Mouse (Mus musculus) hindbrain, embryonic 11.5 days (tissue): ENCODE results near the gene Gm17651. TPM values are rescaled to one million over a fixed set of nuclear protein-coding genes. Genes with fewer than 3 reads are reported as not detected.

Experiments used
- ATAC-seq: fragments of 200-750 bp; cut with Nextera tagmentation; 2 replicates; pipeline ENCODE4 v1.8.0; 2017; ENCODE audit warnings: mild to moderate bottlenecking, moderate TSS enrichment, moderate library complexity; ENCODE audit not compliant: low FRiP score
- DNase-seq: peaks from one replicate; pipeline ENCODE4 v3.0.0-alpha.2; 2015; ENCODE audit warnings: low spot score
- H3K27ac ChIP-seq: fragments of 300-500 bp; sonication (generic); 2 replicates; pipeline ENCODE4 v1.5.1; 2014; ENCODE audit warnings: mild to moderate bottlenecking, low read depth, low read length
- H3K27me3 ChIP-seq: fragments of 300-500 bp; sonication (generic); 2 replicates; pipeline ENCODE4 v1.6.1; 2014; ENCODE audit warnings: mild to moderate bottlenecking, low read length, moderate library complexity, mixed read lengths; ENCODE audit not compliant: control insufficient read depth, insufficient read depth
- H3K36me3 ChIP-seq: fragments of 300-500 bp; sonication (generic); 2 replicates; pipeline ENCODE4 v1.6.1; 2014; ENCODE audit warnings: mild to moderate bottlenecking, low read length, moderate library complexity, mixed read lengths; ENCODE audit not compliant: control insufficient read depth, insufficient read depth
- H3K4me1 ChIP-seq: fragments of 300-500 bp; sonication (generic); replicated peaks from 2 replicates; pipeline ENCODE4 v1.6.1; 2014; ENCODE audit warnings: low read length, mixed read lengths; ENCODE audit not compliant: control insufficient read depth, insufficient read depth
- H3K4me2 ChIP-seq: fragments of 300-500 bp; sonication (generic); replicated peaks from 2 replicates; pipeline ENCODE4 v1.6.1; 2014; ENCODE audit warnings: mild to moderate bottlenecking, low read depth, low read length
- H3K4me3 ChIP-seq: fragments of 300-500 bp; sonication (generic); 2 replicates; pipeline ENCODE4 v1.5.1; 2014; ENCODE audit warnings: low read depth, low read length
- H3K9ac ChIP-seq: fragments of 300-500 bp; sonication (generic); 2 replicates; pipeline ENCODE4 v1.6.1; 2014; ENCODE audit warnings: low read depth, low read length
- H3K9me3 ChIP-seq: fragments of 300-500 bp; sonication (generic); 2 replicates; pipeline ENCODE4 v1.6.1; 2016; ENCODE audit warnings: low read length; ENCODE audit not compliant: control insufficient read depth
- WGBS: fragments of 180-500 bp; shearing (Covaris S2); extraction: QIAGEN DNeasy Blood & Tissue Kit; methylation state at CpG from one replicate; pipeline ENCODE4 v1.1.7; 2014; 5-methylcytosine and 5-hydroxymethylcytosine counted together
- polyA plus RNA-seq: library from polyadenylated mRNA; unstranded; fragments of >200 nt; fragmentation: Nextera tagmentation; extraction: Ambion mirVana; gene quantifications from 2 replicates; pipeline ENCODE4 v1.2.1, GENCODE M21; 2014

Gene Gm17651
- polyA plus RNA-seq = not detected in 2 replicates

GRCm38 (mm10) chr3:97674644-97675110, at the start of gene Gm17651:
TSS of gene Gm17651 (minus strand) at chr3:97674694.
- no peaks in the 10 kb centered on the region for H3K4me1 ChIP-seq
- WGBS = 90% methylated on average over 7 of the region's 7 CpGs
- no peak within 1 kb of the TSS for H3K9ac ChIP-seq

DNA sequence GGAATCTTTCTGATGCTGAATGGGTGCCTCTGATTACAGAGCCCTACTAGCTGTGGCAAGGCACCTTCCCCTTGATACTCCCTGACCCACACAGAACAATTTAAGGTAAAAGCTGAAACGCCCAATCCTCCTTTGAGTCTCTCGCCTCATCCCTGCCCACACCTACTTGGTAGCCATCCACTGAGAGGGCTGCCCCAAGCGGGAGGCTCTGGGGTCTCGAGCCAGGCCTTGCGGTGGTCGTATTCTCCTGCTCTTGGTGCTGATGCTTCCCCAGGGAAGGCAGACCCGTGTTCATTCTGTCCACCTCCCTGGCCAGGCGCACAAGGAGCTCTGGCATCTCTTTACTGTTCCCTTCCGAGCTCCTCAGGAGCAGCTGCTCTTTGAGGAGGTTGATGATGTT, 44.6 kb upstream of the Gm17651 start:
- H3K9me3 ChIP-seq = no peaks in the 10 kb centered on the region
- 89% methylated on average over 9 of the region's 9 CpGs for WGBS
- ATAC-seq = no peak
- H3K27me3 ChIP-seq = no peaks in the 10 kb centered on the region
- no peaks in the 10 kb centered on the region for H3K4me1 ChIP-seq
- no peak overlapping the region for H3K4me3 ChIP-seq
- H3K36me3 ChIP-seq = no peaks in the 10 kb centered on the region
- H3K4me2 ChIP-seq = no peak overlapping the region
- DNase-seq = no peak
- no peak overlapping the region for H3K9ac ChIP-seq
- no peak overlapping the region for H3K27ac ChIP-seq

More at GRCm38 (mm10) chr3:97674644-97675110, at the start of gene Gm17651:
- Histone ChIP-seq H3K4me2 (no peak within 1 kb of the TSS), H3K4me3 (no peak within 1 kb of the TSS), H3K27ac (no peak within 1 kb of the TSS), H3K9me3 (no peaks in the 10 kb centered on the region), H3K27me3 (no peaks in the 10 kb centered on the region), H3K36me3 (no peaks in the 10 kb centered on the region)
- ATAC-seq (no peak), DNase-seq (no peak)

DNA sequence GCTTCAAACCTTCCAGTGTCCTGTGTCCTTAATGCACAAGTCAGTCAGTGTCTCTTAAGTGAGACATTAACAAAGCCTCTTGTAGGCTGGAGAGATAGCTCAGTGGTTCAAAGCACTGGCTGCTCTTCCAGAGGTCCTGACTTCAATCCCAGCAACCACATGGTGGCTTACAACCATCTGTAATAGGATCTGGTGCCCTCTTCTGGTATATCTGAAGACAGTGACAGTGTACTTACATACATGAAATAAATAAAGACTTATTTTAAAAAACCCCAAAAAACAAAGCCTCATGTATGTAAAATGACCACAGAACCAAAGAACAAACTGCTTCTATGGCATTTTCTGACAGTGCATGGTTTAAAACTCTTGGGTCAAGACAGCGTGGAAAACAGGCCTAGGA, 41.4 kb upstream of the Gm17651 start:
- 84% methylated on average over 1 of the region's 1 CpGs for WGBS
- H3K4me1 ChIP-seq = no peaks in the 10 kb centered on the region
- no peak overlapping the region for H3K9ac ChIP-seq
- no peaks in the 10 kb centered on the region for H3K9me3 ChIP-seq
- H3K36me3 ChIP-seq = no peaks in the 10 kb centered on the region
- ATAC-seq (no peak), DNase-seq (no peak)
- no peak overlapping the region for H3K27ac ChIP-seq
- H3K4me2 ChIP-seq = no peak overlapping the region
- H3K27me3 ChIP-seq = no peaks in the 10 kb centered on the region
- no peak overlapping the region for H3K4me3 ChIP-seq

DNA sequence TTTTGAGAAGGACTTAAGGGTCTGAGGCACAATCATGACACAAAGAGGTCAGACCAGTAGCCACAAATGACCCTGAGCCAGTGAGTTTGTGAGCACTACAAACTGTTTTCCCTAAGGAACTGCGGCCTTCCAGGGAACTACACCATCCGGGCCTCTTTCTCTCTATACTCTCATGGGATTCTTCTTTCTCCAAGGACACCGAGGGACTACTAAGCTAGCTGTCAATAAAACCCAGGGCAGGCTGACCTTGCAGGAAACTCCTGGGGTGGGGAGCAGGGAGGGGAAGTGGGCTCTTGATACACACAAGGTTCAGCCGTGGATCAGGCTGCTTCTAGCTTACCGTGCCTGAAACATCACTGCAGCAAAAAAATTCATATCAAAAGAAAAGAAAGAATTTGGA, 36.4 kb upstream of the Gm17651 start:
- no peak for ATAC-seq
- Histone ChIP-seq H3K27ac (no peak overlapping the region), H3K4me1 (no peaks in the 10 kb centered on the region), H3K27me3 (no peaks in the 10 kb centered on the region), H3K9me3 (no peaks in the 10 kb centered on the region), H3K4me2 (no peak overlapping the region), H3K9ac (no peak overlapping the region), H3K4me3 (no peak overlapping the region), H3K36me3 (no peaks in the 10 kb centered on the region)
- 62% methylated on average over 5 of the region's 5 CpGs for WGBS
- DNase-seq = no peak

DNA sequence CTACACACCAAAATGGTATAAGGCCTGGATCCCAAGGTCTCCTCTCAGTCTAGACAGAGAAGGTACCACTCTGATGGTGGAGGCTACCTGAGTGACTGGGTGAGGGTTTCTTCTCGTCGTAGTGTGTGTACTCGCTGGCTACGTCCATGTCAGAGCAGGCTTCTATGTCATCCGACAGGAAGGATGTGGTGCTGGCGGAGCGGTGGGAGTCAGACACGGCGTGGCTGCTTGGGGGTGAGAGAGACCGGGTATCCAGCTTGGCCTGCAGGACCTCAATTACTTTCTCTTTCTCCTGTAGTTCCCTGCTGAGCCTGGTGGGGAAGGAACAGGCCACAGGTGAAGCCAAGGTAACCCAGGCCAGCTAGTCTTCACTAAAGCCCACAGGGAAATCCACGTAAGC, 35.6 kb upstream of the Gm17651 start:
- Histone ChIP-seq H3K9me3 (no peaks in the 10 kb centered on the region), H3K27me3 (no peaks in the 10 kb centered on the region), H3K9ac (no peak overlapping the region), H3K4me1 (no peaks in the 10 kb centered on the region), H3K4me2 (no peak overlapping the region), H3K36me3 (no peaks in the 10 kb centered on the region), H3K27ac (no peak overlapping the region), H3K4me3 (no peak overlapping the region)
- 90% methylated on average over 11 of the region's 11 CpGs for WGBS
- ATAC-seq = no peak
- no peak for DNase-seq

GRCm38 (mm10) chr3:97706561-97706960, 32.1 kb upstream of the Gm17651 start:
- no peak overlapping the region for H3K27ac ChIP-seq
- H3K4me3 ChIP-seq = no peak overlapping the region
- ATAC-seq = no peak
- DNase-seq = no peak
- no peaks in the 10 kb centered on the region for H3K27me3 ChIP-seq
- WGBS = 93% methylated on average over 4 of the region's 4 CpGs
- no peak overlapping the region for H3K4me2 ChIP-seq
- H3K9me3 ChIP-seq = no peaks in the 10 kb centered on the region
- no peak overlapping the region for H3K9ac ChIP-seq
- no peaks in the 10 kb centered on the region for H3K4me1 ChIP-seq
- no peaks in the 10 kb centered on the region for H3K36me3 ChIP-seq

DNA sequence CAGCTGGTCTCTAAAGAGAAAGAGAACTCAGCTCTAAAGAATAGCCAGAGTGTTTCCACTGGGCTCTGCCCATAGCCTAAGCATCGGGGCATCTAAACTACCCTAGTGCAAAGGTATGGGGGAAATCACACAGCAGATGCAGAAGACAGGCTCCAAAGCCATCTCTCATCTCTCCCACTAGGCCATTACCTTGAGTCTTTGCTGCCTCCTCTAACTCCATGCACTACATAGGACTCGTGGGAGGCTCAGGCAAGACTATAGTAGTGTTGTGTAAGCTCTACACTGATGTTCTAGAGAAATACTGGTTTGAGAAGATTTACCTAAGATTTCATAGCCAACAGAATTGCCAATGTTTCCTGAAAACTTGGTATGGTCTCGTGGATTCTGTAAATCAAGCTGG, 31.0 kb upstream of the Gm17651 start:
- no peak for DNase-seq
- Histone ChIP-seq H3K4me1 (no peaks in the 10 kb centered on the region), H3K9ac (no peak overlapping the region), H3K27ac (no peak overlapping the region), H3K9me3 (no peaks in the 10 kb centered on the region), H3K4me3 (no peak overlapping the region), H3K27me3 (no peaks in the 10 kb centered on the region), H3K4me2 (no peak overlapping the region), H3K36me3 (no peaks in the 10 kb centered on the region)
- no peak for ATAC-seq
- WGBS = 87% methylated on average over 3 of the region's 3 CpGs

- WGBS = 92% methylated on average over 11 of the region's 11 CpGs
- Histone ChIP-seq H3K4me2 (no peak overlapping the region), H3K4me3 (no peak overlapping the region), H3K27ac (no peak overlapping the region), H3K27me3 (no peaks in the 10 kb centered on the region), H3K9ac (no peak overlapping the region), H3K9me3 (no peaks in the 10 kb centered on the region), H3K4me1 (no peaks in the 10 kb centered on the region), H3K36me3 (no peaks in the 10 kb centered on the region)
- ATAC-seq (no peak), DNase-seq (no peak)
Measured at GRCm38 (mm10) chr3:97702448-97703080, 28.1 kb upstream of the Gm17651 start.

GRCm38 (mm10) chr3:97701198-97701597, 26.7 kb upstream of the Gm17651 start:
- Histone ChIP-seq H3K27me3 (no peaks in the 10 kb centered on the region), H3K4me3 (no peak overlapping the region), H3K9me3 (no peaks in the 10 kb centered on the region), H3K9ac (no peak overlapping the region), H3K36me3 (no peaks in the 10 kb centered on the region), H3K4me2 (no peak overlapping the region), H3K27ac (no peak overlapping the region), H3K4me1 (no peaks in the 10 kb centered on the region)
- DNase-seq (no peak), ATAC-seq (no peak)
- 77% methylated on average over 3 of the region's 3 CpGs for WGBS
